Mouse (Mus musculus): ENCODE data around the gene Dnhd1. TPM values are rescaled to one million over a fixed set of nuclear protein-coding genes. Genes with fewer than 3 reads are reported as not detected.
"Not testable (repeated sequence)": the region's sequence is repeated elsewhere in the genome, so short reads cannot be mapped to it uniquely, and the experiment has no call there.

The Dnhd1 gene
- total RNA-seq, 2 experiments from 2014 or later: 4.1 to 4.8 TPM

GRCm38 (mm10) chr7:105737648-105738047, 87.0 kb downstream of the Dnhd1 start:
- DNase-seq: no peak
- intact Hi-C loops (cut with DNase I): loop anchor here (10.0 kb wide), 1 partner anchor 183 kb away; the partner anchor contains the start of gene Smpd1

- intact Hi-C loops (cut with DNase I): loop anchor here (10.0 kb wide), 1 partner anchor 183 kb away; the partner anchor contains the start of gene Smpd1
- DNase-seq: no peak
Observed at GRCm38 (mm10) chr7:105738286-105738685, 87.7 kb downstream of the Dnhd1 start.

- DNase-seq: no peak
- intact Hi-C loops (cut with DNase I): loop anchor here (10.0 kb wide), 1 partner anchor 184 kb away; the partner anchor contains the start of gene Smpd1
Observed at GRCm38 (mm10) chr7:105738948-105739347, 88.3 kb downstream of the Dnhd1 start.

- intact Hi-C loops (cut with DNase I): no loop called here
- DNase-seq: no peak
Observed at GRCm38 (mm10) chr7:105740089-105740795, 89.6 kb downstream of the Dnhd1 start.

GRCm38 (mm10) chr7:105740851-105741250, 90.2 kb downstream of the Dnhd1 start:
- intact Hi-C loops (cut with DNase I): no loop called here
- DNase-seq: no peak

- intact Hi-C loops (cut with DNase I): no loop called here
- DNase-seq: no peak
Observed at GRCm38 (mm10) chr7:105741978-105742377, 91.4 kb downstream of the Dnhd1 start.

GRCm38 (mm10) chr7:105742539-105743215, 92.0 kb downstream of the Dnhd1 start:
- DNase-seq; intact Hi-C loops (cut with DNase I): not testable (repeated sequence)

- DNase-seq; intact Hi-C loops (cut with DNase I): not testable (repeated sequence)
Observed at GRCm38 (mm10) chr7:105743246-105743925, 92.8 kb downstream of the Dnhd1 start.

- peak; percentile 89 for DNase-seq
- intact Hi-C loops (cut with DNase I): no loop called here
Observed at GRCm38 (mm10) chr7:105743926-105744590, 93.4 kb downstream of the Dnhd1 start, which contains the start of gene Taf10. Taf10 (minus strand) TSS chr7:105744361.

GRCm38 (mm10) chr7:105747776-105748175, 97.1 kb downstream of the Dnhd1 start:
- intact Hi-C loops (cut with DNase I): no loop called here
- DNase-seq: no peak

GRCm38 (mm10) chr7:105751491-105752433, 101.1 kb downstream of the Dnhd1 start, which contains the start of gene Tpp1:
Tpp1 (minus strand) TSS chr7:105752235.
- DNase-seq: peak; percentile 90
- intact Hi-C loops (cut with DNase I): no loop called here

GRCm38 (mm10) chr7:105752716-105753115, 102.1 kb downstream of the Dnhd1 start:
- intact Hi-C loops (cut with DNase I): no loop called here
- no peak for DNase-seq

- no peak for DNase-seq
- intact Hi-C loops (cut with DNase I): no loop called here
Observed at GRCm38 (mm10) chr7:105753281-105753680, 102.7 kb downstream of the Dnhd1 start.

- intact Hi-C loops (cut with DNase I): no loop called here
- DNase-seq: no peak
Observed at GRCm38 (mm10) chr7:105761813-105762484, 111.3 kb downstream of the Dnhd1 start.

GRCm38 (mm10) chr7:105762517-105763270, 112.1 kb downstream of the Dnhd1 start:
- DNase-seq: no peak
- intact Hi-C loops (cut with DNase I): no loop called here

- intact Hi-C loops (cut with DNase I): no loop called here
- no peak for DNase-seq
Observed at GRCm38 (mm10) chr7:105764331-105764730, 113.7 kb downstream of the Dnhd1 start.

GRCm38 (mm10) chr7:105767729-105768165, 117.1 kb downstream of the Dnhd1 start:
- DNase-seq: no peak
- intact Hi-C loops (cut with DNase I): no loop called here

GRCm38 (mm10) chr7:105769959-105770358, 119.3 kb downstream of the Dnhd1 start:
- intact Hi-C loops (cut with DNase I): no loop called here
- DNase-seq: no peak

All from left cerebral cortex, postnatal 4 days (tissue).